Mouse (Mus musculus): Measurements from ENCODE around the gene Gsdme. TPM values are rescaled to one million over a fixed set of nuclear protein-coding genes. Genes with fewer than 3 reads are reported as not detected.

Gsdme gene
- total and polyA plus RNA-seq, 2 experiments = 1.2 to 1.4 TPM

DNA sequence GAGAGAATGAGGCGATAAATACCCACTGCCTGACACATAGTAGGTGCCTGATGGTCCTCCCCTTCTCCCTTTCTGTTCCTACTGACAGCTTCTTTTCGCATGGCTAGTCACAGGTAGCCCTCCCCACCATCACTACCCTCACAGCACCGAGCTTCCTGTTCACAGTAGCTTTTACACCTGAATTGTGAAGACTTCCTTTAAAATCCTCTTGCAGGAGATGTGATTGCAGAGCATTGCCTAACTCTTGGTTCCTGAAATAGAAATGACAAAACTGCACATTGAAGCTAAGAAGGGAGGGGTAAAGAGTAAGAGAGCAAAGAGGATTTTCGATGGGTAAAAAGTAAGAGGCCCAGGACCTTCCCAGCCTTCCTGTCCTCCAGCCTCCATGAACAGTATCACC, 18.7 kb downstream of the Gsdme start:
- H3K79me2 ChIP-seq (ENCODE audit: control insufficient read depth, insufficient read depth, low read length) = no peaks in the 10 kb centered on the region
- TF ChIP-seq POLR2A (IDR thresholded peaks at IDR 0.05; ENCODE audit: extremely low read depth, insufficient read depth, low read length) = no peak
- H3K27me3 ChIP-seq (ENCODE audit: control insufficient read depth, insufficient read depth, low read length) = no peaks in the 10 kb centered on the region
- H3K9ac ChIP-seq (ENCODE audit: low read depth, low read length) = no peak overlapping the region
- H3K36me3 ChIP-seq (ENCODE audit: control insufficient read depth, insufficient read depth, low read length) = no peaks in the 10 kb centered on the region
- 84% methylated on average over 4 of the region's 4 CpGs for WGBS
- H3K27ac ChIP-seq (replicated peaks; ENCODE audit: insufficient read depth, low read depth, low read length) = no peak overlapping the region
- no peak overlapping the region for H3K4me3 ChIP-seq (ENCODE audit: insufficient read depth, low read depth, low read length)
- no peaks in the 10 kb centered on the region for H3K4me1 ChIP-seq (ENCODE audit: control insufficient read depth, insufficient read depth, low read length)
- no peak for DNase-seq (ENCODE audit: extremely low read depth, low read depth, low spot score)

DNA sequence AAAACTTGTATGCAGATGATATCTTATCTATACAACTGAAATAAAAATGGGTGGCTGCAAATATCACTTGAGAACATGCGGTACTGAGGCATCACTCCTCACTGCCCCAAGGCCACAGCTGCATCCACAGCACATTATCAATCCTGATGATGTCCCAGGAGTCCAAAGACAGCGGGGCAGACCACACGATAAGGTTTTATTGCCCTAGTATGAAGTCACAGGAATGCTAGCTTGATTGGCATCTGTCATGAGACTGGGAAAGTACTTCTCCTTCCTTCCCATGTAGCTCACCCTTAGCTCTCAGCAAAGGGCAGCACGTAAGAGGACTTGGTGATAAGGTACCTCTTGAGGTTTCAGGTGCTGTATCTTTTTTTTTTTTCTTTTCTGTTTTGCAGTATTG, 19.5 kb downstream of the Gsdme start:
- H3K36me3 ChIP-seq (ENCODE audit: control insufficient read depth, insufficient read depth, low read length) = no peaks in the 10 kb centered on the region
- H3K27me3 ChIP-seq (ENCODE audit: control insufficient read depth, insufficient read depth, low read length) = no peaks in the 10 kb centered on the region
- no peak overlapping the region for H3K27ac ChIP-seq (replicated peaks; ENCODE audit: insufficient read depth, low read depth, low read length)
- H3K4me1 ChIP-seq (ENCODE audit: control insufficient read depth, insufficient read depth, low read length) = no peaks in the 10 kb centered on the region
- no peak overlapping the region for H3K9ac ChIP-seq (ENCODE audit: low read depth, low read length)
- H3K79me2 ChIP-seq (ENCODE audit: control insufficient read depth, insufficient read depth, low read length) = no peaks in the 10 kb centered on the region
- TF ChIP-seq CTCF (IDR thresholded peaks at IDR 0.05; ENCODE audit: low read depth, low read length) = no peak
- TF ChIP-seq POLR2A (IDR thresholded peaks at IDR 0.05; ENCODE audit: extremely low read depth, insufficient read depth, low read length) = no peak
- no peak overlapping the region for H3K4me3 ChIP-seq (ENCODE audit: insufficient read depth, low read depth, low read length)
- 86% methylated on average over 4 of the region's 4 CpGs for WGBS
- no peak for DNase-seq (ENCODE audit: extremely low read depth, low read depth, low spot score)

DNA sequence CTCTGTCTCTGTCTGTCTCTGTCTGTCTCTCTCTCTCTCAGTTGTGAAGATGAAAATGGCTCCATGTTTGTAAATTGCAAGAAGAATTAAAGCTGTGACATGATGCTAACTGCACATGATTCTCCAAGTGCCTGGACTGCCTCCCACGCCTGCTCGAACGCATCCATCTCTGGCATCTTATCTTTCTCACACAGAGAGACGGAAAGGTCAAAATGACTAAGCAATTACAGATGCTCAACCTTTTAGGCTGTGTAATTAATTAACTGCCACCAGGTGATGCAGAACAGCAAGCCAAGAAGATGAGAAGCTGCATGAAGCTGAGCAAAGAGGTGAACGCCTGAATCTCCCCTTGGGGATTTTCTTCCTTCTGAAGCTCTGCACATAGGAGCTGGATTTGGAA, 23.2 kb downstream of the Gsdme start:
- no peaks in the 10 kb centered on the region for H3K36me3 ChIP-seq (ENCODE audit: control insufficient read depth, insufficient read depth, low read length)
- H3K27ac ChIP-seq (replicated peaks; ENCODE audit: insufficient read depth, low read depth, low read length) = no peak overlapping the region
- no peak overlapping the region for H3K4me3 ChIP-seq (ENCODE audit: insufficient read depth, low read depth, low read length)
- no peak for TF ChIP-seq CTCF (IDR thresholded peaks at IDR 0.05; ENCODE audit: low read depth, low read length)
- TF ChIP-seq POLR2A (IDR thresholded peaks at IDR 0.05; ENCODE audit: extremely low read depth, insufficient read depth, low read length) = no peak
- no peaks in the 10 kb centered on the region for H3K4me1 ChIP-seq (ENCODE audit: control insufficient read depth, insufficient read depth, low read length)
- no peak overlapping the region for H3K9ac ChIP-seq (ENCODE audit: low read depth, low read length)
- no peak for DNase-seq (ENCODE audit: extremely low read depth, low read depth, low spot score)
- WGBS = 92% methylated on average over 5 of the region's 5 CpGs
- no peaks in the 10 kb centered on the region for H3K79me2 ChIP-seq (ENCODE audit: control insufficient read depth, insufficient read depth, low read length)
- H3K27me3 ChIP-seq (ENCODE audit: control insufficient read depth, insufficient read depth, low read length) = no peaks in the 10 kb centered on the region

DNA sequence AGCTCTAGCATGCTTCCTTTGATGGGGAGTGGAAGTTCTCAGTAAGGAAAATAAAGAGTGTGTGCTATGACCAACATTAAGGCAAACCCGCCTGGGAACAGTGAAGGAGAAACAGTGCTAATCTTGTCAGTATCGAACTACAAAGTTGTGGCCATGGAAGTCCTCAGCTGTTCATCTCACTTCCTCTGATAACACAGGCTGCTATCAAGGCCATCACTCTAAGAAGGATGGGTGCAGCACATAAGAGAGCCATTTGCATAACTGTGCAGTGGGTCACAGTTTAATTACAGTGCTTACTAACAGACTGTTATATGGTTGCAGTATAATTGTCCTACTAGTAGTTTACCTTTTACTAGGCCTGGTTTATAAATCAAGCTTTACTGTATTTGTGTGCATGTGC, 23.8 kb downstream of the Gsdme start:
- H3K79me2 ChIP-seq (ENCODE audit: control insufficient read depth, insufficient read depth, low read length) = no peaks in the 10 kb centered on the region
- no peak for TF ChIP-seq POLR2A (IDR thresholded peaks at IDR 0.05; ENCODE audit: extremely low read depth, insufficient read depth, low read length)
- no peak for TF ChIP-seq CTCF (IDR thresholded peaks at IDR 0.05; ENCODE audit: low read depth, low read length)
- no peak overlapping the region for H3K4me3 ChIP-seq (ENCODE audit: insufficient read depth, low read depth, low read length)
- no peak overlapping the region for H3K9ac ChIP-seq (ENCODE audit: low read depth, low read length)
- H3K36me3 ChIP-seq (ENCODE audit: control insufficient read depth, insufficient read depth, low read length) = no peaks in the 10 kb centered on the region
- no peaks in the 10 kb centered on the region for H3K27me3 ChIP-seq (ENCODE audit: control insufficient read depth, insufficient read depth, low read length)
- DNase-seq (ENCODE audit: extremely low read depth, low read depth, low spot score) = no peak
- H3K4me1 ChIP-seq (ENCODE audit: control insufficient read depth, insufficient read depth, low read length) = no peaks in the 10 kb centered on the region
- WGBS = 97% methylated on average over 2 of the region's 2 CpGs
- no peak overlapping the region for H3K27ac ChIP-seq (replicated peaks; ENCODE audit: insufficient read depth, low read depth, low read length)

DNA sequence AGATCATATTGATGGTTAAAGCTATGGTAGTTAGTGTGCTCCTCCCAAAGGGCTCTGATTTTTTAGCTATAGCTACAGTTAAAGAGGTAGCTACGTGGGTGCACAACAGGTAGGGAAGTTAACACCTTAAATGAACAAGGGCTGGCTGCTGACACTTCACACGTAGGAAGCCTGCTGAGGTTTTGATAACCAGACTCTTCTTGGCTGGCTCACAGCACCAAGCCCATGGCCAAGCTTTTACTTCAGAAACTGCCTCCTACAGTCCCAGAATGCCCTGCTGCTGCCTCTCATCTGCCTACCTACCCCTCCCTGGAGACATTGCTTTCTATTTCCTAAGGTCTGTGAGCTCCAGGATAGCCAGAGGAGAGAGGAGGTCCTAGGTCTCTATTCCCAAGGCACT, 25.7 kb downstream of the Gsdme start:
- no peaks in the 10 kb centered on the region for H3K4me1 ChIP-seq (ENCODE audit: control insufficient read depth, insufficient read depth, low read length)
- 72% methylated on average over 2 of the region's 2 CpGs for WGBS
- H3K79me2 ChIP-seq (ENCODE audit: control insufficient read depth, insufficient read depth, low read length) = no peaks in the 10 kb centered on the region
- no peaks in the 10 kb centered on the region for H3K27me3 ChIP-seq (ENCODE audit: control insufficient read depth, insufficient read depth, low read length)
- no peak for TF ChIP-seq POLR2A (IDR thresholded peaks at IDR 0.05; ENCODE audit: extremely low read depth, insufficient read depth, low read length)
- no peak for TF ChIP-seq CTCF (IDR thresholded peaks at IDR 0.05; ENCODE audit: low read depth, low read length)
- no peak overlapping the region for H3K4me3 ChIP-seq (ENCODE audit: insufficient read depth, low read depth, low read length)
- H3K36me3 ChIP-seq (ENCODE audit: control insufficient read depth, insufficient read depth, low read length) = no peaks in the 10 kb centered on the region
- DNase-seq (ENCODE audit: extremely low read depth, low read depth, low spot score) = no peak
- no peak overlapping the region for H3K9ac ChIP-seq (ENCODE audit: low read depth, low read length)
- no peak overlapping the region for H3K27ac ChIP-seq (replicated peaks; ENCODE audit: insufficient read depth, low read depth, low read length)

DNA sequence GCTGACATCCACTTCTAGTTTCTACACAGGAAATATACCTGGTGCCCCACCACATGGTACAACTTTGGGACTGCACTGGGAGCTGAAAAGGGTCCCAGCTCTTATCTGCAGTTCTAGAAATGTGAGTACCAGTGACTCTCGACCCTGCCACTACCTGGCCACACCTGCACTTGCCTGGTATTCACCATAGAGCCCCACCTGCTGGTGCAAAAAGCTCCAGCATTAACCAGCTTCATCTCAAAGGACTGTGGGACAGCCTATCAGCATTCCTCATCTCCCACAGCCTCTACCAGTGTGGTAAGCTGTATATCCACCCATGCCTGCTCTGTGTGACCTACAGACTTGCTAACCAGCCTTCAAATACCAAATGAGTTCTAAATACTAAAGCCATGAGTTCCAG, 30.7 kb downstream of the Gsdme start:
- Histone ChIP-seq H3K79me2 (ENCODE audit: control insufficient read depth, insufficient read depth, low read length) (no peaks in the 10 kb centered on the region), H3K27me3 (ENCODE audit: control insufficient read depth, insufficient read depth, low read length) (no peaks in the 10 kb centered on the region), H3K9ac (ENCODE audit: low read depth, low read length) (no peak overlapping the region)

More for the DNA sequence above, 30.7 kb downstream of the Gsdme start:
- Histone ChIP-seq H3K4me3 (ENCODE audit: insufficient read depth, low read depth, low read length) (no peak overlapping the region), H3K4me1 (ENCODE audit: control insufficient read depth, insufficient read depth, low read length) (no peaks in the 10 kb centered on the region), H3K27ac (replicated peaks; ENCODE audit: insufficient read depth, low read depth, low read length) (no peak overlapping the region), H3K36me3 (ENCODE audit: control insufficient read depth, insufficient read depth, low read length) (no peaks in the 10 kb centered on the region)
- TF ChIP-seq POLR2A (IDR thresholded peaks at IDR 0.05; ENCODE audit: extremely low read depth, insufficient read depth, low read length) = no peak
- no peak for TF ChIP-seq CTCF (IDR thresholded peaks at IDR 0.05; ENCODE audit: low read depth, low read length)
- WGBS = 61% methylated on average over 1 of the region's 1 CpGs
- DNase-seq (ENCODE audit: extremely low read depth, low read depth, low spot score) = no peak
